Mouse (Mus musculus) CH12.LX (cell line): Measurements from ENCODE around the gene Soat1. TPM values are rescaled to one million over a fixed set of nuclear protein-coding genes. Genes with fewer than 3 reads are reported as not detected.

Source experiments
- DNase-seq: peaks from one replicate; pipeline ENCODE4 v3.0.0-alpha.2; 2013; ENCODE audit errors: extremely low read depth
- H3K27ac ChIP-seq: 2 replicates; pipeline ENCODE4 v1.5.1; 2012; ENCODE audit warnings: low read depth, mild to moderate bottlenecking, control low read depth, moderate library complexity; ENCODE audit not compliant: insufficient read depth
- H3K27me3 ChIP-seq: replicated peaks from 2 replicates; pipeline ENCODE3; 2012; ENCODE audit warnings: inconsistent platforms
- H3K36me3 ChIP-seq, 2 experiments: replicated peaks in 1 of 2; 2 replicates each; pipeline versions ENCODE3 to v1.6.1; 2012; ENCODE audit warnings: inconsistent platforms in 1 of 2, low read length in 1 of 2, mild to moderate bottlenecking in 1 of 2, mixed read lengths in 1 of 2, moderate library complexity in 1 of 2; ENCODE audit not compliant: control insufficient read depth in 1 of 2, insufficient read depth in 1 of 2
- H3K4me1 ChIP-seq, 2 experiments: 2 replicates each; pipeline ENCODE4 v1.6.1; 2012; ENCODE audit warnings: inconsistent platforms in 1 of 2, moderate library complexity in 1 of 2; ENCODE audit not compliant: insufficient read depth in 2 of 2, control insufficient read depth in 1 of 2
- H3K4me2 ChIP-seq: 2 replicates; pipeline ENCODE4 v1.6.1; 2012; ENCODE audit warnings: low read depth, mild to moderate bottlenecking, control low read depth; ENCODE audit not compliant: poor library complexity, insufficient read depth, severe bottlenecking
- H3K4me3 ChIP-seq, 3 experiments: fragments of 150-350 bp in 1 of 3; sonication (generic) in 1 of 3; replicated peaks in 1 of 3; 2 replicates each; pipeline versions ENCODE3 to v1.5.1; 2011 to 2012; ENCODE audit warnings: low read depth in 2 of 3, low read length in 2 of 3, mild to moderate bottlenecking in 2 of 3, moderate library complexity in 2 of 3, control low read depth in 1 of 3, improper control_type of control experiment in 1 of 3, inconsistent platforms in 1 of 3, mixed read lengths in 1 of 3; ENCODE audit not compliant: poor library complexity in 1 of 3
- H3K79me2 ChIP-seq: replicated peaks from 2 replicates; pipeline ENCODE4 v1.6.1; 2012; ENCODE audit warnings: mild to moderate bottlenecking, moderate library complexity; ENCODE audit not compliant: control insufficient read depth, poor library complexity, insufficient read depth, severe bottlenecking; ENCODE audit errors: extremely low read depth
- H3K9ac ChIP-seq: 2 replicates; pipeline ENCODE4 v1.6.1; 2012; ENCODE audit warnings: low read depth, mild to moderate bottlenecking, control low read depth, moderate library complexity; ENCODE audit not compliant: insufficient read depth
- H3K9me3 ChIP-seq: replicated peaks from 2 replicates; pipeline ENCODE3; 2012; ENCODE audit warnings: low read length, inconsistent platforms, mixed read lengths
- CHD1 ChIP-seq: IDR thresholded peaks from 2 replicates; pipeline ENCODE4 v1.6.1; 2012; ENCODE audit warnings: low read depth, low read length, improper control_type of control experiment, inconsistent platforms
- ELF1 ChIP-seq: IDR thresholded peaks from 2 replicates; pipeline ENCODE4 v1.6.1; 2014; ENCODE audit warnings: low read depth, mild to moderate bottlenecking, inconsistent platforms, low read length, improper control_type of control experiment
- GABPA ChIP-seq: IDR thresholded peaks from 2 replicates; pipeline ENCODE4 v1.6.1; 2012; ENCODE audit warnings: low read depth, low read length, improper control_type of control experiment, inconsistent platforms; ENCODE audit not compliant: insufficient replicate concordance
- HCFC1 ChIP-seq: IDR thresholded peaks from 2 replicates; pipeline ENCODE4 v1.6.1; 2012; ENCODE audit warnings: low read depth, mild to moderate bottlenecking, inconsistent platforms, low read length, improper control_type of control experiment
- MAZ ChIP-seq: IDR thresholded peaks from 2 replicates; pipeline ENCODE4 v1.6.1; 2012; ENCODE audit warnings: low read depth, mild to moderate bottlenecking, inconsistent platforms, low read length, improper control_type of control experiment, moderate library complexity
- MXI1 ChIP-seq: IDR thresholded peaks from 2 replicates; pipeline ENCODE4 v1.6.1; 2011; ENCODE audit warnings: mild to moderate bottlenecking, low read depth, low read length, improper control_type of control experiment
- MYC ChIP-seq: IDR thresholded peaks from 2 replicates; pipeline ENCODE4 v1.6.1; 2011; ENCODE audit warnings: low read depth, mild to moderate bottlenecking, improper control_type of control experiment, low read length
- NELFE ChIP-seq: IDR thresholded peaks from 2 replicates; pipeline ENCODE4 v1.6.1; 2011; ENCODE audit warnings: low read depth, low read length, improper control_type of control experiment
- PAX5 ChIP-seq: IDR thresholded peaks from 2 replicates; pipeline ENCODE4 v1.6.1; 2012; ENCODE audit warnings: low read length, inconsistent platforms, mixed read lengths
- POLR2A ChIP-seq: IDR thresholded peaks from 2 replicates; pipeline ENCODE4 v1.6.1; 2011; ENCODE audit warnings: low read depth, mild to moderate bottlenecking, improper control_type of control experiment, low read length
- USF2 ChIP-seq: conservative IDR thresholded peaks from 2 replicates; pipeline ENCODE4 v1.6.1; 2011; ENCODE audit warnings: low read depth, low read length, improper control_type of control experiment
- ZC3H11A ChIP-seq: IDR thresholded peaks from 2 replicates; pipeline ENCODE4 v1.6.1; 2012; ENCODE audit warnings: low read depth, mild to moderate bottlenecking, inconsistent platforms, low read length, improper control_type of control experiment
- dilution Hi-C: fragments of 300-500 bp; cut with MboI; formaldehyde crosslinking; loops from 2 replicates; pipeline ENCODE4 v1.14.3; 2020; ENCODE audit warnings: low sequenced_read_pairs; ENCODE audit not compliant: extremely low pct_unique_long_range_greater_than_20kb, extremely low pct_ligation_motif_present
- in situ Hi-C: fragments of 300-500 bp; cut with MboI; formaldehyde crosslinking; loops from 3 replicates; pipeline ENCODE4 v1.14.3; 2019; ENCODE audit warnings: low sequenced_read_pairs, low pct_ligation_motif_present, low pct_unique_long_range_greater_than_20kb, mixed read lengths
- polyA plus RNA-seq: library from polyadenylated mRNA; unstranded; fragments of >175 nt; gene quantifications from 2 replicates; pipeline ENCODE4 v1.2.1, GENCODE M21; 2012; ENCODE audit warnings: low read depth; ENCODE audit not compliant: insufficient read length
- total RNA-seq, 2 experiments: library from RNA; depleted of rRNA; stranded (reverse); fragments of 300-350 nt in 1 of 2; fragments of >200 nt in 1 of 2; gene quantifications; 2 replicates each; pipeline ENCODE4 v1.2.3; 2012 to 2014

Gene Soat1
- total and polyA plus RNA-seq, 3 experiments: 8.6 to 13.5 (median 10.3) TPM

- Histone ChIP-seq H3K79me2 (no peaks in the 10 kb centered on the region), H3K4me3 (no peak overlapping the region), H3K27ac (no peak overlapping the region), H3K36me3 (peaks cover 3 to 16% of the 10 kb centered on the region in 2 experiments), H3K27me3 (no peaks in the 10 kb centered on the region), H3K4me2 (no peak overlapping the region), H3K4me1 (peaks cover 0 to 27% of the 10 kb centered on the region in 2 experiments; a peak in 2 of 4 replicates), H3K9ac (no peak overlapping the region), H3K9me3 (peaks cover 6% of the 10 kb centered on the region)
- in situ Hi-C loops (no loop called here), dilution Hi-C loops (no loop called here)
- TF ChIP-seq HCFC1: no peak
- no peak for DNase-seq
Measured at GRCm38 (mm10) chr1:156470557-156470956, 3.6 kb downstream of the Soat1 start.

- no peaks in the 10 kb centered on the region for H3K27me3 ChIP-seq
- no peak overlapping the region for H3K4me2 ChIP-seq
- dilution Hi-C loops: no loop called here
- peaks cover 6% of the 10 kb centered on the region for H3K9me3 ChIP-seq
- in situ Hi-C loops: no loop called here
- no peak overlapping the region for H3K9ac ChIP-seq
- H3K4me1 ChIP-seq: peaks cover 0 to 23% of the 10 kb centered on the region in 2 experiments; a peak in 2 of 4 replicates
- no peak for DNase-seq
- no peak for TF ChIP-seq MAZ
- TF ChIP-seq USF2: no peak
- TF ChIP-seq NELFE: no peak
- TF ChIP-seq MYC: no peak
- TF ChIP-seq GABPA: no peak
- TF ChIP-seq ZC3H11A: no peak
- no peak for TF ChIP-seq MXI1
- no peaks in the 10 kb centered on the region for H3K79me2 ChIP-seq
- peaks cover 3 to 21% of the 10 kb centered on the region in 2 experiments for H3K36me3 ChIP-seq
- no peak overlapping the region for H3K4me3 ChIP-seq
- no peak overlapping the region for H3K27ac ChIP-seq
Measured at GRCm38 (mm10) chr1:156468576-156468975, 5.6 kb downstream of the Soat1 start.

GRCm38 (mm10) chr1:156467655-156468255 is 6.4 kb downstream of the Soat1 start:
- no peak overlapping the region for H3K9ac ChIP-seq
- no peaks in the 10 kb centered on the region for H3K27me3 ChIP-seq
- H3K4me3 ChIP-seq: no peak overlapping the region
- peaks cover 6% of the 10 kb centered on the region for H3K9me3 ChIP-seq
- in situ Hi-C loops (no loop called here), dilution Hi-C loops (no loop called here)
- DNase-seq: no peak
- no peak overlapping the region for H3K4me2 ChIP-seq
- no peak overlapping the region for H3K27ac ChIP-seq
- H3K79me2 ChIP-seq: no peaks in the 10 kb centered on the region
- H3K4me1 ChIP-seq: peaks cover 0 to 18% of the 10 kb centered on the region in 2 experiments; a peak in 2 of 4 replicates
- TF ChIP-seq ELF1 (no peak), PAX5 (no peak), POLR2A (no peak), CHD1 (no peak)
- peaks cover 3 to 22% of the 10 kb centered on the region in 2 experiments for H3K36me3 ChIP-seq
